Mouse (Mus musculus) forebrain, embryonic 11.5 days (tissue): Measurements from ENCODE around the gene Vamp4. TPM values are rescaled to one million over a fixed set of nuclear protein-coding genes. Genes with fewer than 3 reads are reported as not detected.

ENCODE experiments used
- ATAC-seq: fragments of 200-750 bp; cut with Nextera tagmentation; replicated peaks from 2 replicates; pipeline ENCODE4 v1.8.0; 2017; ENCODE audit warnings: moderate TSS enrichment; ENCODE audit not compliant: low FRiP score
- DNase-seq: peaks from one replicate; pipeline ENCODE4 v3.0.0-alpha.2; 2017; ENCODE audit warnings: low spot score
- H3K27ac ChIP-seq: fragments of 300-500 bp; sonication (generic); 2 replicates; pipeline ENCODE4 v1.5.1; 2014; ENCODE audit warnings: low read depth, low read length
- H3K27me3 ChIP-seq: fragments of 300-500 bp; sonication (generic); 2 replicates; pipeline ENCODE4 v1.6.1; 2014; ENCODE audit warnings: mild to moderate bottlenecking, low read length, mixed read lengths; ENCODE audit not compliant: control insufficient read depth, insufficient read depth
- H3K36me3 ChIP-seq: fragments of 300-500 bp; sonication (generic); 2 replicates; pipeline ENCODE4 v1.6.1; 2014; ENCODE audit warnings: mild to moderate bottlenecking, low read length, moderate library complexity, mixed read lengths; ENCODE audit not compliant: control insufficient read depth, insufficient read depth
- H3K4me1 ChIP-seq: fragments of 300-500 bp; sonication (generic); replicated peaks from 2 replicates; pipeline ENCODE4 v1.6.1; 2014; ENCODE audit warnings: low read length, mixed read lengths; ENCODE audit not compliant: control insufficient read depth, insufficient read depth
- H3K4me2 ChIP-seq: fragments of 300-500 bp; sonication (generic); 2 replicates; pipeline ENCODE4 v1.6.1; 2014; ENCODE audit warnings: low read depth, mild to moderate bottlenecking, low read length, moderate library complexity, mixed read lengths; ENCODE audit not compliant: severe bottlenecking
- H3K4me3 ChIP-seq: fragments of 300-500 bp; sonication (generic); 2 replicates; pipeline ENCODE4 v1.5.1; 2014; ENCODE audit warnings: low read depth, low read length
- H3K9ac ChIP-seq: fragments of 300-500 bp; sonication (generic); 2 replicates; pipeline ENCODE4 v1.6.1; 2014; ENCODE audit warnings: low read length
- H3K9me3 ChIP-seq: fragments of 300-500 bp; sonication (generic); 2 replicates; pipeline ENCODE4 v1.6.1; 2016; ENCODE audit warnings: low read length, mixed read lengths; ENCODE audit not compliant: control insufficient read depth
- WGBS: fragments of 180-500 bp; shearing (Covaris S2); extraction: QIAGEN DNeasy Blood & Tissue Kit; methylation state at CpG from one replicate; pipeline ENCODE4 v1.1.7; 2014; 5-methylcytosine and 5-hydroxymethylcytosine counted together
- polyA plus RNA-seq: library from polyadenylated mRNA; unstranded; fragments of >200 nt; fragmentation: Nextera tagmentation; extraction: Ambion mirVana; gene quantifications from 2 replicates; pipeline ENCODE4 v1.2.1, GENCODE M21; 2014

The Vamp4 gene
- polyA plus RNA-seq, 1 experiment from 2014 or later = 64.3 TPM

- no peak overlapping the region for H3K27ac ChIP-seq
- 36% methylated on average over 4 of the region's 4 CpGs for WGBS
- ATAC-seq = no peak
Observed at GRCm38 (mm10) chr1:162643752-162644151, 73.4 kb downstream of the Vamp4 start.

GRCm38 (mm10) chr1:162646083-162646686 lies 75.9 kb downstream of the Vamp4 start:
- H3K27ac ChIP-seq = no peak overlapping the region
- no peaks in the 10 kb centered on the region for H3K36me3 ChIP-seq
- H3K27me3 ChIP-seq = no peaks in the 10 kb centered on the region
- no peak overlapping the region for H3K4me2 ChIP-seq
- H3K4me3 ChIP-seq = no peak overlapping the region
- no peaks in the 10 kb centered on the region for H3K4me1 ChIP-seq
- WGBS = 79% methylated on average over 10 of the region's 10 CpGs
- ATAC-seq (no peak), DNase-seq (no peak)
- no peaks in the 10 kb centered on the region for H3K9me3 ChIP-seq
- no peak overlapping the region for H3K9ac ChIP-seq

More at GRCm38 (mm10) chr1:162643752-162644151, 73.4 kb downstream of the Vamp4 start:
- H3K9ac ChIP-seq = no peak overlapping the region
- H3K4me1 ChIP-seq = no peaks in the 10 kb centered on the region
- no peaks in the 10 kb centered on the region for H3K27me3 ChIP-seq
- no peak overlapping the region for H3K4me2 ChIP-seq
- no peak for DNase-seq
- H3K4me3 ChIP-seq = no peak overlapping the region
- no peaks in the 10 kb centered on the region for H3K36me3 ChIP-seq
- no peaks in the 10 kb centered on the region for H3K9me3 ChIP-seq

- ATAC-seq (no peak), DNase-seq (no peak)
- Histone ChIP-seq H3K36me3 (no peaks in the 10 kb centered on the region), H3K9ac (no peak overlapping the region), H3K4me1 (no peaks in the 10 kb centered on the region), H3K9me3 (no peaks in the 10 kb centered on the region), H3K27me3 (no peaks in the 10 kb centered on the region), H3K4me3 (no peak overlapping the region), H3K27ac (no peak overlapping the region), H3K4me2 (no peak overlapping the region)
- 94% methylated on average over 14 of the region's 14 CpGs for WGBS
Observed at GRCm38 (mm10) chr1:162648416-162648815, 78.1 kb downstream of the Vamp4 start.

Other genes starting within 250 kb of the Vamp4 start
- gene Dnm3, start 92.5 kb upstream of the Vamp4 start, polyA plus RNA-seq = 7.2 TPM in 2 replicates
- 20.5 and 23.1 TPM in 2 replicates for gene Mettl13, start 22.0 kb upstream of the Vamp4 start, polyA plus RNA-seq
- gene Myoc, start 68.6 kb downstream of the Vamp4 start, polyA plus RNA-seq = not detected in 2 replicates
- gene Myocos, start 87.7 kb downstream of the Vamp4 start, polyA plus RNA-seq = not detected in 2 replicates
- gene Prrc2c, start 170.0 kb downstream of the Vamp4 start, polyA plus RNA-seq = 159 and 160 TPM in 2 replicates
- 0.37 and 0.71 TPM in 2 replicates for gene Fmo4, start 243.5 kb downstream of the Vamp4 start, polyA plus RNA-seq